In the genomic region with DNA sequence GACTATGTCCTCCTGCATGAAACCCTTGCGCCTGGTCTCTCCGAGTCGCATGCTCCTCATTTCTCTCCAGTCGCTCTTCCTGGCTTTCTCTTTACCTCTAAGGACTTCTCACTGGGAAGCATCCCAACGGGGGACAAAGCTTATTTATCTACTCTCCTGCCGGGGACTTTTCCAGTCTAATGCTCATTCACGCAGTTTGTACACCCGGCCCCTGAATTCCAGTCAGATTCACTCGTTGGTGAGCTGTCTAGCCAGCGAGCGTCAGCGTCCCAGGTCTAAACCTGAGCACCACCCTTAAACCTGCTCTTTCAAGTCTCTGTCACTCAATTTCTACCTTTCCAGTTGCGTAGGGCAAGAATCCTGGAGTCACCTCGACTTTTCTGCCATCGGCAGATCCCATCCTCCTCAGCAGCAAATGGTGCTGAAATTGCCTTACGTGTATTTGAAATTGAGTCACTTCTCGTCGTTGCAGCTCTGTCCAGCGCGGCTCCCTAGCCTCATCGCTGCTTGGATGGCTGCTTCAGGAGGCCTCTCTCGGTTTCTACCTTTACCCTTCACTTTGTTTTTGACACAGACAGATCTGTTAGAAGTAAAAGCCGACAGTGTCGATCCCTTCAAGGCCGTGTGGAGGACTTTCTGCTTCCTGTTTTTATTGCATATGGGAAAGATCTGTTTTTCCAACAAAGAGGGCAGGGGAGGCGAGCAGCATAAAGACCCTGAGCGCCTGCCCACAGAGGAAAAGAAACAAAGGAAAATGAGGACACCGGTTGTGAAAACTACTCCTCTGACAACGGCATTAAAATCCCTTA, we compare ENCODE assay signal across 12 mouse cellular contexts. TPM values are rescaled to one million over a fixed set of nuclear protein-coding genes. Genes with fewer than 3 reads are reported as not detected.
A peak's percentile ranks its signal among the peaks of the same experiment; 100 is the strongest.
DNase-seq lines count a peak whose midpoint lies in the region; ATAC-seq and TF ChIP-seq lines count a peak whose summit lies in the region.
"Had no signal": no experiment of that assay in that cellular context is flagged by ENCODE, and none has a peak within 500 bp of the region (broad histone marks: within the 10 kb centered on the region; RNA-seq: fewer than 3 reads in every experiment).

No protein-coding gene starts in this region.

- no peak for ATAC-seq in midbrain, embryonic 16.5 days
- ATAC-seq: forebrain, embryonic 13.5 days had no signal

- peak overlapping the region; percentile 29 for H3K27ac ChIP-seq in heart, adult 2 months
- H3K27ac ChIP-seq in layer of hippocampus, adult 2 months, result 0 out of 2 replicates have a peak overlapping the region, but pooled peaks have one; percentile 36
- H3K27ac ChIP-seq in midbrain, embryonic 16.5 days (ENCODE audit: low read length), result no peak overlapping the region
- H3K27ac ChIP-seq: forebrain, embryonic 13.5 days had no signal

- no peaks in the 10 kb centered on the region for H3K9me3 ChIP-seq in midbrain, embryonic 16.5 days (replicated peaks; ENCODE audit: control insufficient read depth, low read length, poor library complexity, severe bottlenecking)
- H3K9me3 ChIP-seq: forebrain, embryonic 13.5 days; megakaryocyte, embryonic 14.5 days had no signal

- H3K79me2 ChIP-seq in heart, adult 2 months (replicated peaks; ENCODE audit: control insufficient read depth, insufficient read depth, low read length), result peaks cover 7% of the 10 kb centered on the region

- peak overlapping the region; percentile 29 for H3K4me3 ChIP-seq in heart, adult 2 months
- no peak overlapping the region for H3K4me3 ChIP-seq in layer of hippocampus, adult 2 months
- H3K4me3 ChIP-seq in midbrain, embryonic 16.5 days (ENCODE audit: low read depth, low read length), result no peak overlapping the region
- H3K4me3 ChIP-seq: forebrain, embryonic 13.5 days had no signal

- TF ChIP-seq EP300 in heart, adult 2 months (IDR thresholded peaks at IDR 0.05; ENCODE audit: insufficient read depth, low read depth, low read length), result no peak

- peaks cover 3% of the 10 kb centered on the region; the same call in 1 of the 2 replicates for H3K36me3 ChIP-seq in heart, adult 2 months (ENCODE audit: control insufficient read depth, insufficient read depth, low read length)
- H3K36me3 ChIP-seq in midbrain, embryonic 16.5 days (ENCODE audit: control insufficient read depth, insufficient read depth, low read length), result no peaks in the 10 kb centered on the region

- peak overlapping the region; percentile 21; the same call in 1 of the 2 replicates for H3K4me2 ChIP-seq in midbrain, embryonic 16.5 days (ENCODE audit: low read length)
- H3K4me2 ChIP-seq: forebrain, embryonic 13.5 days had no signal

- WGBS in heart, adult 2 months, result 37% methylated on average over 29 of the region's 29 CpGs
- WGBS in midbrain, embryonic 16.5 days, result 45% methylated on average over 29 of the region's 29 CpGs

- TF ChIP-seq POLR2A in heart, adult 2 months (IDR thresholded peaks at IDR 0.05; ENCODE audit: insufficient read depth, low read depth, low read length), result no peak

- no peak for TF ChIP-seq CTCF in heart, adult 2 months (IDR thresholded peaks at IDR 0.05)
- TF ChIP-seq CTCF in layer of hippocampus, adult 2 months (conservative IDR thresholded peaks at IDR 0.05), result no peak

- no peaks in the 10 kb centered on the region for H3K27me3 ChIP-seq in heart, adult 2 months (ENCODE audit: control insufficient read depth, insufficient read depth, low read length)
- no peaks in the 10 kb centered on the region for H3K27me3 ChIP-seq in midbrain, embryonic 16.5 days (ENCODE audit: control insufficient read depth, insufficient read depth, low read depth, low read length)
- H3K27me3 ChIP-seq: megakaryocyte, embryonic 14.5 days had no signal

- DNase-seq in heart, adult 2 months, result no peak
- no peak for DNase-seq in heart, postnatal 14 days
- DNase-seq in layer of hippocampus, adult 2 months (ENCODE audit: low spot score in 2 of 2), result no peak
- no peak for DNase-seq in layer of hippocampus, adult 8-10 months (ENCODE audit: low spot score in 2 of 2)
- DNase-seq in adrenal gland, postnatal 25 days, result peak; percentile 24
- DNase-seq in ovary, postnatal 14 days (ENCODE audit: low spot score), result no peak
- no peak for DNase-seq in left cerebral cortex, postnatal 14 days (ENCODE audit: low spot score in 2 of 2)
- DNase-seq: left cerebral cortex, postnatal 4 days; thymus, postnatal 36 days had no signal

- intact Hi-C loops in heart, adult 2 months (cut with DNase I), result no loop called here
- intact Hi-C loops in heart, postnatal 14 days (cut with DNase I), result no loop called here
- intact Hi-C loops in left cerebral cortex, postnatal 14 days (cut with DNase I), result no loop called here

- peak overlapping the region; percentile 32 for H3K9ac ChIP-seq in heart, adult 2 months (ENCODE audit: low read depth, low read length)
- H3K9ac ChIP-seq in midbrain, embryonic 16.5 days (ENCODE audit: low read depth, low read length), result no peak overlapping the region
- H3K9ac ChIP-seq: forebrain, embryonic 13.5 days had no signal

- peaks cover 29% of the 10 kb centered on the region for H3K4me1 ChIP-seq in heart, adult 2 months (ENCODE audit: control insufficient read depth, insufficient read depth, low read length)
- peaks cover 14% of the 10 kb centered on the region for H3K4me1 ChIP-seq in midbrain, embryonic 16.5 days (ENCODE audit: control insufficient read depth, insufficient read depth, low read length)

RNA-seq across cellular contexts. Expression of gene Lnx2, which starts 24.7 kb away (rescaled TPM):
- total RNA-seq in heart, adult 2 months (2021), result 10 to 100 TPM in 1 of 2 experiments, 1 to 10 TPM in 1; 9.5 to 13.6 TPM
- 13.2 and 14.5 TPM in 2 replicates for polyA plus RNA-seq in heart, adult 2 months (2012; rRNA removed)
- total RNA-seq in heart, postnatal 14 days (2021), result 10 to 100 TPM; 15.7 to 16.5 TPM
- 1 to 10 TPM; 5.5 to 6.6 TPM for total RNA-seq in layer of hippocampus, adult 2 months (2021)
- total RNA-seq in layer of hippocampus, adult 8-10 months (2022), result 1 to 10 TPM; 5.8 to 7.2 (median 6.5) TPM
- 13.9 and 14.0 TPM in 2 replicates for total RNA-seq in adrenal gland, postnatal 25 days (2021)
- polyA plus RNA-seq in midbrain, embryonic 16.5 days (2015; fragmentation: Nextera tagmentation; extraction: Ambion mirVana), result 4.5 and 5.0 TPM in 2 replicates
- 1 to 10 TPM; 5.3 to 7.6 TPM for total RNA-seq in left cerebral cortex, postnatal 14 days (2021)

RNA-seq across cellular contexts. Expression of gene Polr1d, which starts 25.1 kb away (rescaled TPM):
- 10 to 100 TPM; 66.6 to 74.8 TPM for total RNA-seq in heart, adult 2 months (2021)
- 24.2 and 35.7 TPM in 2 replicates for polyA plus RNA-seq in heart, adult 2 months (2012; rRNA removed)
- total RNA-seq in heart, postnatal 14 days (2021), result 10 to 100 TPM; 69.4 to 70.4 TPM
- total RNA-seq in layer of hippocampus, adult 2 months (2021), result 10 to 100 TPM; 63.1 to 69.7 TPM
- total RNA-seq in layer of hippocampus, adult 8-10 months (2022), result 10 to 100 TPM; 65.2 to 70.8 (median 66.7) TPM
- total RNA-seq in adrenal gland, postnatal 25 days (2021), result 126 and 128 TPM in 2 replicates
- 87.6 and 89.7 TPM in 2 replicates for polyA plus RNA-seq in midbrain, embryonic 16.5 days (2015; fragmentation: Nextera tagmentation; extraction: Ambion mirVana)
- 10 to 100 TPM; 72.9 to 79.5 TPM for total RNA-seq in left cerebral cortex, postnatal 14 days (2021)
